Mouse (Mus musculus): ENCODE measurements at regions not wholly inside any gene's neighbourhood (a gene's known extent, or its start where the extent isn't known, plus 50 kb on each side); places are given as distances from the start of the nearest gene placed in this dataset.

GRCm38 (mm10) chr1:126955839-126956720 lies 125.5 kb upstream of the Nckap5 start:
- WGBS, result 85% methylated on average over 12 of the region's 12 CpGs
- no peak for TF ChIP-seq POLR2A (IDR thresholded peaks at IDR 0.05; ENCODE audit: control insufficient read depth, extremely low read depth, insufficient read depth, low read length, poor library complexity)
- no peak for TF ChIP-seq CTCF (IDR thresholded peaks at IDR 0.05; ENCODE audit: borderline replicate concordance, control insufficient read depth, extremely low read depth, insufficient read depth, low read length, poor library complexity)
- H3K4me1 ChIP-seq (replicated peaks; ENCODE audit: control insufficient read depth, insufficient read depth, low read length), result no peaks in the 10 kb centered on the region
- no peaks in the 10 kb centered on the region for H3K36me3 ChIP-seq (ENCODE audit: control insufficient read depth, insufficient read depth, low read length)
- DNase-seq, result no peak
- H3K4me3 ChIP-seq (ENCODE audit: control insufficient read depth, insufficient read depth, low read length), result no peak overlapping the region
- no peak overlapping the region for H3K27ac ChIP-seq (ENCODE audit: control insufficient read depth, insufficient read depth, low read length)
- H3K27me3 ChIP-seq (ENCODE audit: control insufficient read depth, insufficient read depth, low read length), result no peaks in the 10 kb centered on the region

GRCm38 (mm10) chr1:126947860-126948259 lies 117.3 kb upstream of the Nckap5 start:
- Histone ChIP-seq H3K27ac (ENCODE audit: control insufficient read depth, insufficient read depth, low read length) (no peak overlapping the region), H3K4me1 (replicated peaks; ENCODE audit: control insufficient read depth, insufficient read depth, low read length) (no peaks in the 10 kb centered on the region), H3K4me3 (ENCODE audit: control insufficient read depth, insufficient read depth, low read length) (no peak overlapping the region), H3K36me3 (ENCODE audit: control insufficient read depth, insufficient read depth, low read length) (no peaks in the 10 kb centered on the region), H3K27me3 (ENCODE audit: control insufficient read depth, insufficient read depth, low read length) (no peaks in the 10 kb centered on the region)
- WGBS, result 91% methylated on average over 1 of the region's 1 CpGs
- DNase-seq, result no peak
- TF ChIP-seq POLR2A (IDR thresholded peaks at IDR 0.05; ENCODE audit: control insufficient read depth, extremely low read depth, insufficient read depth, low read length, poor library complexity), result no peak
- TF ChIP-seq CTCF (IDR thresholded peaks at IDR 0.05; ENCODE audit: borderline replicate concordance, control insufficient read depth, extremely low read depth, insufficient read depth, low read length, poor library complexity), result no peak

- 72% methylated on average over 4 of the region's 4 CpGs for WGBS
- H3K4me3 ChIP-seq (ENCODE audit: control insufficient read depth, insufficient read depth, low read length), result no peak overlapping the region
- DNase-seq, result no peak
- no peaks in the 10 kb centered on the region for H3K27me3 ChIP-seq (ENCODE audit: control insufficient read depth, insufficient read depth, low read length)
- no peak overlapping the region for H3K27ac ChIP-seq (ENCODE audit: control insufficient read depth, insufficient read depth, low read length)
- TF ChIP-seq CTCF (IDR thresholded peaks at IDR 0.05; ENCODE audit: borderline replicate concordance, control insufficient read depth, extremely low read depth, insufficient read depth, low read length, poor library complexity), result no peak
- no peaks in the 10 kb centered on the region for H3K36me3 ChIP-seq (ENCODE audit: control insufficient read depth, insufficient read depth, low read length)
- H3K4me1 ChIP-seq (replicated peaks; ENCODE audit: control insufficient read depth, insufficient read depth, low read length), result no peaks in the 10 kb centered on the region
Observed at GRCm38 (mm10) chr1:126932658-126933057, 102.1 kb upstream of the Nckap5 start.

- H3K4me3 ChIP-seq (ENCODE audit: control insufficient read depth, insufficient read depth, low read length), result no peak overlapping the region
Observed at GRCm38 (mm10) chr1:126931754-126932153, 101.2 kb upstream of the Nckap5 start.

GRCm38 (mm10) chr1:126931093-126931492 lies 100.5 kb upstream of the Nckap5 start:
- DNase-seq, result no peak
- 82% methylated on average over 10 of the region's 10 CpGs for WGBS
- no peaks in the 10 kb centered on the region for H3K36me3 ChIP-seq (ENCODE audit: control insufficient read depth, insufficient read depth, low read length)
- no peak overlapping the region for H3K27ac ChIP-seq (ENCODE audit: control insufficient read depth, insufficient read depth, low read length)
- TF ChIP-seq POLR2A (IDR thresholded peaks at IDR 0.05; ENCODE audit: control insufficient read depth, extremely low read depth, insufficient read depth, low read length, poor library complexity) (no peak), CTCF (IDR thresholded peaks at IDR 0.05; ENCODE audit: borderline replicate concordance, control insufficient read depth, extremely low read depth, insufficient read depth, low read length, poor library complexity) (no peak)
- no peaks in the 10 kb centered on the region for H3K27me3 ChIP-seq (ENCODE audit: control insufficient read depth, insufficient read depth, low read length)
- no peaks in the 10 kb centered on the region for H3K4me1 ChIP-seq (replicated peaks; ENCODE audit: control insufficient read depth, insufficient read depth, low read length)
- H3K4me3 ChIP-seq (ENCODE audit: control insufficient read depth, insufficient read depth, low read length), result no peak overlapping the region

More at GRCm38 (mm10) chr1:126931754-126932153, 101.2 kb upstream of the Nckap5 start:
- H3K27ac ChIP-seq (ENCODE audit: control insufficient read depth, insufficient read depth, low read length), result no peak overlapping the region
- H3K36me3 ChIP-seq (ENCODE audit: control insufficient read depth, insufficient read depth, low read length), result no peaks in the 10 kb centered on the region
- H3K27me3 ChIP-seq (ENCODE audit: control insufficient read depth, insufficient read depth, low read length), result no peaks in the 10 kb centered on the region
- whole genome bisulfite sequencing, result 5% methylated on average over 6 of the region's 6 CpGs
- TF ChIP-seq POLR2A (IDR thresholded peaks at IDR 0.05; ENCODE audit: control insufficient read depth, extremely low read depth, insufficient read depth, low read length, poor library complexity) (no peak), CTCF (IDR thresholded peaks at IDR 0.05; ENCODE audit: borderline replicate concordance, control insufficient read depth, extremely low read depth, insufficient read depth, low read length, poor library complexity) (peak; percentile 58; the same call in 1 of the 2 replicates)
- H3K4me1 ChIP-seq (replicated peaks; ENCODE audit: control insufficient read depth, insufficient read depth, low read length), result no peaks in the 10 kb centered on the region
- DNase-seq, result peak; percentile 64

GRCm38 (mm10) chr1:126930611-126931010 lies 100.0 kb upstream of the Nckap5 start:
- WGBS, result 88% methylated on average over 14 of the region's 14 CpGs
- H3K27ac ChIP-seq (ENCODE audit: control insufficient read depth, insufficient read depth, low read length), result no peak overlapping the region
- TF ChIP-seq POLR2A (IDR thresholded peaks at IDR 0.05; ENCODE audit: control insufficient read depth, extremely low read depth, insufficient read depth, low read length, poor library complexity), result no peak
- TF ChIP-seq CTCF (IDR thresholded peaks at IDR 0.05; ENCODE audit: borderline replicate concordance, control insufficient read depth, extremely low read depth, insufficient read depth, low read length, poor library complexity), result no peak

More at GRCm38 (mm10) chr1:126930611-126931010, 100.0 kb upstream of the Nckap5 start:
- Histone ChIP-seq H3K4me3 (ENCODE audit: control insufficient read depth, insufficient read depth, low read length) (no peak overlapping the region), H3K36me3 (ENCODE audit: control insufficient read depth, insufficient read depth, low read length) (no peaks in the 10 kb centered on the region), H3K4me1 (replicated peaks; ENCODE audit: control insufficient read depth, insufficient read depth, low read length) (no peaks in the 10 kb centered on the region), H3K27me3 (ENCODE audit: control insufficient read depth, insufficient read depth, low read length) (no peaks in the 10 kb centered on the region)
- no peak for DNase-seq

Data from thymus, adult 2 months (tissue).